Mouse (Mus musculus) left cerebral cortex, adult 2 months (tissue): ENCODE results near the gene Gpd2. TPM values are rescaled to one million over a fixed set of nuclear protein-coding genes. Genes with fewer than 3 reads are reported as not detected.

Experiments used
- DNase-seq, 2 experiments: peaks; one replicate each; pipeline ENCODE4 v3.0.0; 2021 to 2022; ENCODE audit warnings: low spot score in 2 of 2, mixed read lengths in 1 of 2; ENCODE audit errors: extremely low spot score in 1 of 2
- H3K27ac ChIP-seq: fragments of 200-600 bp; 2 replicates; pipeline ENCODE4 v1.8.1; 2022
- H3K4me3 ChIP-seq: fragments of 200-600 bp; 2 replicates; pipeline ENCODE4 v1.8.1; 2022
- CTCF ChIP-seq: fragments of 200-600 bp; IDR thresholded peaks from 2 replicates; pipeline ENCODE4 v1.8.1; 2022; ENCODE audit warnings: antibody characterized with exemption, mild to moderate bottlenecking, moderate library complexity
- intact Hi-C: fragments of 180-260 bp; cut with DNase I; formaldehyde crosslinking; loops from one replicate; pipeline ENCODE4 v1.15.1; 2025
- total RNA-seq, 2 experiments: library from RNA; stranded (reverse); gene quantifications; 2 replicates each; pipeline ENCODE4 v1.2.3; 2021

Gene Gpd2
- total RNA-seq, 2 experiments from 2014 or later = 92.8 to 98.0 TPM

- H3K27ac ChIP-seq = no peak overlapping the region
- intact Hi-C loops = no loop called here
Measured at GRCm38 (mm10) chr2:57231432-57231831, 6.0 kb upstream of the Gpd2 start.

GRCm38 (mm10) chr2:57232328-57232727 lies 5.1 kb upstream of the Gpd2 start:
- H3K27ac ChIP-seq = no peak overlapping the region
- intact Hi-C loops = no loop called here
- no peak for TF ChIP-seq CTCF
- no peak for DNase-seq
- H3K4me3 ChIP-seq = no peak overlapping the region

More at GRCm38 (mm10) chr2:57231432-57231831, 6.0 kb upstream of the Gpd2 start:
- DNase-seq = no peak
- no peak for TF ChIP-seq CTCF
- H3K4me3 ChIP-seq = no peak overlapping the region

- Histone ChIP-seq H3K27ac (no peak overlapping the region), H3K4me3 (no peak overlapping the region)
- TF ChIP-seq CTCF = no peak
- intact Hi-C loops = no loop called here
- DNase-seq = no peak
Measured at GRCm38 (mm10) chr2:57236246-57236645, 1.2 kb upstream of the Gpd2 start.

- H3K27ac ChIP-seq = no peak overlapping the region; the same call in 1 of the 2 replicates
- no peak for TF ChIP-seq CTCF
- H3K4me3 ChIP-seq = peak overlapping the region; percentile 67
- intact Hi-C loops = no loop called here
- no peak for DNase-seq
Measured at GRCm38 (mm10) chr2:57237026-57237425, 409 bp upstream of the Gpd2 start.

- H3K4me3 ChIP-seq = peak overlapping the region; percentile 67
- peak; percentile 72 to 77 for DNase-seq
- no peak for TF ChIP-seq CTCF
- H3K27ac ChIP-seq = peak overlapping the region; percentile 97
- intact Hi-C loops = loop anchor here (2.0 kb wide), 2 partner anchors 55 to 121 kb away; no protein-coding TSS in a partner anchor
Measured at GRCm38 (mm10) chr2:57237920-57238613, 632 bp downstream of the Gpd2 start.

- H3K27ac ChIP-seq = peak overlapping the region; percentile 97
- intact Hi-C loops = loop anchor here (2.0 kb wide), 2 partner anchors 56 to 122 kb away; no protein-coding TSS in a partner anchor
Measured at GRCm38 (mm10) chr2:57238614-57239165, 1.3 kb downstream of the Gpd2 start.

GRCm38 (mm10) chr2:57239356-57239755 lies 1.9 kb downstream of the Gpd2 start:
- Histone ChIP-seq H3K4me3 (peak overlapping the region; percentile 67; the same call in 1 of the 2 replicates), H3K27ac (no peak overlapping the region)
- no peak for DNase-seq
- intact Hi-C loops = loop anchor here (2.0 kb wide), 2 partner anchors 57 to 123 kb away; no protein-coding TSS in a partner anchor
- no peak for TF ChIP-seq CTCF

More at GRCm38 (mm10) chr2:57238614-57239165, 1.3 kb downstream of the Gpd2 start:
- H3K4me3 ChIP-seq = peak overlapping the region; percentile 67
- peak in 1 of 2 experiments; percentile 12 for DNase-seq
- TF ChIP-seq CTCF = no peak

GRCm38 (mm10) chr2:57243987-57244386 lies 6.6 kb downstream of the Gpd2 start:
- DNase-seq = no peak
- no peak overlapping the region for H3K27ac ChIP-seq
- H3K4me3 ChIP-seq = no peak overlapping the region; the same call in 1 of the 2 replicates
- intact Hi-C loops = no loop called here
- no peak for TF ChIP-seq CTCF

GRCm38 (mm10) chr2:57245721-57246328 lies 8.4 kb downstream of the Gpd2 start:
- H3K4me3 ChIP-seq = no peak overlapping the region
- no peak for TF ChIP-seq CTCF
- intact Hi-C loops = no loop called here
- no peak for DNase-seq
- no peak overlapping the region for H3K27ac ChIP-seq

GRCm38 (mm10) chr2:57250113-57250512 lies 12.7 kb downstream of the Gpd2 start:
- TF ChIP-seq CTCF = no peak
- intact Hi-C loops = no loop called here

GRCm38 (mm10) chr2:57251636-57252317 lies 14.3 kb downstream of the Gpd2 start:
- no peak overlapping the region for H3K27ac ChIP-seq
- TF ChIP-seq CTCF = no peak
- DNase-seq = no peak
- H3K4me3 ChIP-seq = no peak overlapping the region
- intact Hi-C loops = no loop called here

More at GRCm38 (mm10) chr2:57250113-57250512, 12.7 kb downstream of the Gpd2 start:
- H3K27ac ChIP-seq = no peak overlapping the region
- no peak for DNase-seq
- no peak overlapping the region for H3K4me3 ChIP-seq
